Comparison of ENCODE assay signal across 12 mouse cellular contexts in the genomic region with DNA sequence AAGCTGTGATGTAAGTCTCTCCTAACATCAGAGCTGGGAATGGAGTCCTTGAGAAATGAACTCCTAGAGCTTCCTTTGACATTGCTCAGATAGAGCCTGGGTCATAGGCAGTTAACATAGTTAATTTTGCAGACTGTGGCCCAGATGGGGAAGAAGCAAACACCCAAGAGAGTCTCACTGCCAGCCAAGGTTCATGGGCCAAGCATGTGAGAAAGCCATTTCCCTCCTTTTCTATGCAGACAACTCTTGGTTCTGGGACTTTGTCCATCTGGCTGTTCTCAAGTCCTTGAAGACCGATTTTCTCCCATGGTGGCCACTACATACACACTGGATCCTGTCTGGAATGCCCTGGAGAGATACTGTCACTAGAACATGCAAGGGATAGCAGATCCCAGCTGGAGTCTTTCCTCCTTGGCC. TPM values are rescaled to one million over a fixed set of nuclear protein-coding genes. Genes with fewer than 3 reads are reported as not detected.
A peak's percentile ranks its signal among the peaks of the same experiment; 100 is the strongest.
DNase-seq lines count a peak whose midpoint lies in the region; ATAC-seq and TF ChIP-seq lines count a peak whose summit lies in the region.
"Had no signal": no experiment of that assay in that cellular context is flagged by ENCODE, and none has a peak within 500 bp of the region (broad histone marks: within the 10 kb centered on the region; RNA-seq: fewer than 3 reads in every experiment).

No protein-coding gene starts in this region.

- no peaks in the 10 kb centered on the region for H3K9me3 ChIP-seq in intestine, embryonic 15.5 days
- no peaks in the 10 kb centered on the region for H3K9me3 ChIP-seq in intestine, postnatal 0 days (ENCODE audit: control insufficient read depth)
- H3K9me3 ChIP-seq in lung, embryonic 14.5 days (ENCODE audit: low read depth, low read length): no peaks in the 10 kb centered on the region
- H3K9me3 ChIP-seq: embryonic facial prominence, embryonic 10.5 days; limb, embryonic 13.5 days; midbrain, embryonic 12.5 days had no signal

- peak; percentile 65 for ATAC-seq in intestine, embryonic 15.5 days
- no peak for ATAC-seq in intestine, postnatal 0 days
- peak; percentile 94 for ATAC-seq in lung, embryonic 14.5 days (ENCODE audit: insufficient read depth)
- ATAC-seq: forebrain, postnatal 0 days had no signal

- no peaks in the 10 kb centered on the region for H3K4me1 ChIP-seq in intestine, embryonic 15.5 days (replicated peaks)
- H3K4me1 ChIP-seq in intestine, postnatal 0 days (replicated peaks; ENCODE audit: control insufficient read depth, insufficient read depth, low read length): no peaks in the 10 kb centered on the region
- no peaks in the 10 kb centered on the region for H3K4me1 ChIP-seq in lung, embryonic 14.5 days (ENCODE audit: insufficient read depth)
- H3K4me1 ChIP-seq: embryonic facial prominence, embryonic 10.5 days; limb, embryonic 13.5 days; midbrain, embryonic 12.5 days had no signal

- no peak for TF ChIP-seq CTCF in intestine, postnatal 0 days (IDR thresholded peaks at IDR 0.05; ENCODE audit: low read depth)
- no peak for TF ChIP-seq CTCF in lung, embryonic 14.5 days (IDR thresholded peaks at IDR 0.05; ENCODE audit: low read depth)

- H3K9ac ChIP-seq in intestine, embryonic 15.5 days: no peak overlapping the region
- no peak overlapping the region for H3K9ac ChIP-seq in intestine, postnatal 0 days (ENCODE audit: low read depth, low read length)
- H3K9ac ChIP-seq in lung, embryonic 14.5 days: no peak overlapping the region
- H3K9ac ChIP-seq: forebrain, postnatal 0 days; limb, embryonic 13.5 days; midbrain, embryonic 12.5 days had no signal

- H3K36me3 ChIP-seq in intestine, embryonic 15.5 days: no peaks in the 10 kb centered on the region
- no peaks in the 10 kb centered on the region for H3K36me3 ChIP-seq in intestine, postnatal 0 days (ENCODE audit: control insufficient read depth, insufficient read depth)
- H3K36me3 ChIP-seq in lung, embryonic 14.5 days (ENCODE audit: insufficient read depth): no peaks in the 10 kb centered on the region
- H3K36me3 ChIP-seq: embryonic facial prominence, embryonic 10.5 days; limb, embryonic 13.5 days; midbrain, embryonic 12.5 days had no signal

- no peaks in the 10 kb centered on the region for H3K27me3 ChIP-seq in intestine, embryonic 15.5 days (replicated peaks)
- no peaks in the 10 kb centered on the region for H3K27me3 ChIP-seq in intestine, postnatal 0 days (replicated peaks; ENCODE audit: control insufficient read depth, insufficient read depth, low read length)
- no peaks in the 10 kb centered on the region for H3K27me3 ChIP-seq in lung, embryonic 14.5 days (ENCODE audit: insufficient read depth, low read length)
- H3K27me3 ChIP-seq: limb, embryonic 13.5 days; midbrain, embryonic 12.5 days had no signal

- no peak overlapping the region for H3K4me2 ChIP-seq in intestine, embryonic 15.5 days (replicated peaks)
- no peak overlapping the region for H3K4me2 ChIP-seq in intestine, postnatal 0 days (replicated peaks; ENCODE audit: low read depth)
- H3K4me2 ChIP-seq in lung, embryonic 14.5 days: no peak overlapping the region
- H3K4me2 ChIP-seq: limb, embryonic 13.5 days; midbrain, embryonic 12.5 days had no signal

- no peak overlapping the region for H3K4me3 ChIP-seq in intestine, embryonic 15.5 days (replicated peaks)
- H3K4me3 ChIP-seq in intestine, postnatal 0 days (ENCODE audit: low read depth, low read length): no peak overlapping the region
- H3K4me3 ChIP-seq in lung, embryonic 14.5 days (ENCODE audit: low read depth, low read length): no peak overlapping the region
- H3K4me3 ChIP-seq: embryonic facial prominence, embryonic 10.5 days; limb, embryonic 13.5 days; midbrain, embryonic 12.5 days had no signal

- no peak overlapping the region for H3K27ac ChIP-seq in intestine, embryonic 15.5 days
- no peak overlapping the region for H3K27ac ChIP-seq in intestine, postnatal 0 days (ENCODE audit: low read depth, low read length)
- no peak overlapping the region for H3K27ac ChIP-seq in lung, embryonic 14.5 days (ENCODE audit: low read depth)
- H3K27ac ChIP-seq: embryonic facial prominence, embryonic 10.5 days; limb, embryonic 13.5 days; midbrain, embryonic 12.5 days had no signal

- 52% methylated on average over 1 of the region's 1 CpGs for WGBS in intestine, embryonic 15.5 days
- 74% methylated on average over 1 of the region's 1 CpGs for WGBS in intestine, postnatal 0 days
- WGBS in lung, embryonic 14.5 days: 46% methylated on average over 1 of the region's 1 CpGs

- peak; percentile 58 for DNase-seq in kidney, adult 11 months
- peak; percentile 84 for DNase-seq in lung, embryonic 14.5 days
- peak; percentile 53 for DNase-seq in testis, postnatal 10 days (ENCODE audit: low spot score)
- DNase-seq in embryo, embryonic 9.5 days (ENCODE audit: extremely low spot score): no peak
- no peak for DNase-seq in thymus, postnatal 14 days
- no peak for DNase-seq in frontal cortex, postnatal 36 days (ENCODE audit: low spot score in 2 of 2)
- DNase-seq: forebrain, postnatal 0 days had no signal

RNA-seq across cellular contexts. Expression of a gene that starts 45.6 kb away (rescaled TPM):
- polyA plus RNA-seq in intestine, embryonic 15.5 days (2015; fragmentation: Nextera tagmentation; extraction: Ambion mirVana): 21.5 and 24.8 TPM in 2 replicates
- polyA plus RNA-seq in intestine, postnatal 0 days (2015; fragmentation: Nextera tagmentation; extraction: Ambion mirVana): 5.2 and 5.4 TPM in 2 replicates
- polyA plus RNA-seq in lung, embryonic 14.5 days (2014; fragmentation: Nextera tagmentation; extraction: Ambion mirVana): 17.7 and 18.0 TPM in 2 replicates

Comparison
In these comparisons a context has a peak if more than half of its experiments do, and no peak if none do; other contexts are left out.
1. DNase-seq: peak in kidney, adult 11 months (single experiment), lung, embryonic 14.5 days (single experiment) and testis, postnatal 10 days (single experiment); none in embryo, embryonic 9.5 days (single experiment), thymus, postnatal 14 days (single experiment) and frontal cortex, postnatal 36 days (0 of 2).